Mouse (Mus musculus): ENCODE measurements at regions not wholly inside any gene's neighbourhood (a gene's known extent, or its start where the extent isn't known, plus 50 kb on each side); places are given as distances from the start of the nearest gene placed in this dataset.

DNA sequence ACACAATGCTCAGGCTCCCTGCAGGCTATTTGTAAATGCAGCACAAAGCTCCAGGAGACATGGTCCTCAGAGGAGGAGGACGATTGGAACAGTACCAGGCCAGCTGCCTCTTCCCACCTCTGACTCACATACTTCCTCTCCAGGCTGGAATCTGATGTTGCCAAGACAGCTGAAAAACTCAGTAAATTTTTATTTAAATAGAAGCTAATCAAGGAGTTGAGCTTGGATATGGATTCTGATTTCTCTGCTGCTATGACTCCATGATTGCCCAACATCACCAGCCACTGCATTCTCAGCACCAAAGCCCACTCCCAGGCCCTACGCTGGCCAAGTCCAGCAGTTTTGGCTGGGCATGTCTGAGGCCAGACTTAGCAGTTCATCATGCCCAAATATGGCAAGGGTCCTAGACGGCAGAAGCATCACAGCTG is 282.8 kb upstream of the Mctp2 start:
- 58% methylated on average over 3 of the region's 3 CpGs for WGBS

DNA sequence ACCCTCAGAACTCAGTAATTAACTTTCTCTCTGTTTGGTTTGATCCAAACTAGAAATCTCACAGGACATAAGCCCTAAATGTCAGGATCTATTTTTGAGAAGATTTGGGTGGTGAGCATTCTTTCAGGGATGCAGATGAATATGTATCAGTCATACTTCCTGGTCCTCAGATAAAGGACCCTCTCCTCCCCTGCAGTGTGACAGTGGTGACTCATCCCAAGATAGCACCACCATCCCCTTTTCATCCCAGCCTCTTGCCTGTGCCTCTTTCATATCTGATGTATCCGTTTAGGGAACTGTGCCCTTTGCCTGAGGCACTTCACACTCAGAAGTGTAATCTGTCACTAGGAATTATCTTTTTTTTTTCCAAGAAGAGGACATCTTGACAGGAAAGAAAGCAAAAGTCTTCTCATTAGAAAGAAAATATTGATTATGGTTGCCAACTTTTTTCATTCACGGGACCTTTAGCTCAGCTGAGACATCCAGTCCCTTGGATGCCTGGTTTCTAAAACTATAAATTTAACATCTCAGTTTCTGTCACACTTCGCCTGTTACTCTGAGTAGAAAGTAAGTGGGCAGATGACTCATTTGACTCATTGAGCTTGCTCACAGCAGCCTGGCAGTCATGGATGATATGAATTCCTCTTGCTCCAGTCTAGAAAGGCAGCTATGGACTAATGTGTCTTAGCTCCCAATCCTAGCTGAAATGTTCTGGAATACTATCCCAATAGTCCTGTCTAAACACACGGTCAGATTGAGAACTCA is 284.1 kb upstream of the Mctp2 start:
- WGBS: 64% methylated on average over 4 of the region's 4 CpGs
- Histone ChIP-seq H3K27me3 (ENCODE audit: control insufficient read depth, insufficient read depth, low read length) (no peaks in the 10 kb centered on the region), H3K36me3 (ENCODE audit: control insufficient read depth, insufficient read depth, low read length) (no peaks in the 10 kb centered on the region), H3K4me3 (ENCODE audit: low read depth, low read length) (no peak overlapping the region), H3K27ac (ENCODE audit: insufficient read depth, low read depth, low read length) (no peak overlapping the region), H3K4me1 (ENCODE audit: control insufficient read depth, insufficient read depth, insufficient read length, low read length) (no peaks in the 10 kb centered on the region)
- TF ChIP-seq CTCF (IDR thresholded peaks at IDR 0.05; ENCODE audit: extremely low read depth, insufficient read length, insufficient replicate concordance, low read depth, low read length) (no peak), POLR2A (IDR thresholded peaks at IDR 0.05; ENCODE audit: low read depth, low read length) (no peak)

More for the DNA sequence above, 282.8 kb upstream of the Mctp2 start:
- Histone ChIP-seq H3K27me3 (ENCODE audit: control insufficient read depth, insufficient read depth, low read length) (no peaks in the 10 kb centered on the region), H3K27ac (ENCODE audit: insufficient read depth, low read depth, low read length) (no peak overlapping the region), H3K4me3 (ENCODE audit: low read depth, low read length) (no peak overlapping the region), H3K4me1 (ENCODE audit: control insufficient read depth, insufficient read depth, insufficient read length, low read length) (no peaks in the 10 kb centered on the region), H3K36me3 (ENCODE audit: control insufficient read depth, insufficient read depth, low read length) (no peaks in the 10 kb centered on the region)
- TF ChIP-seq POLR2A (IDR thresholded peaks at IDR 0.05; ENCODE audit: low read depth, low read length) (no peak), CTCF (IDR thresholded peaks at IDR 0.05; ENCODE audit: extremely low read depth, insufficient read length, insufficient replicate concordance, low read depth, low read length) (no peak)

DNA sequence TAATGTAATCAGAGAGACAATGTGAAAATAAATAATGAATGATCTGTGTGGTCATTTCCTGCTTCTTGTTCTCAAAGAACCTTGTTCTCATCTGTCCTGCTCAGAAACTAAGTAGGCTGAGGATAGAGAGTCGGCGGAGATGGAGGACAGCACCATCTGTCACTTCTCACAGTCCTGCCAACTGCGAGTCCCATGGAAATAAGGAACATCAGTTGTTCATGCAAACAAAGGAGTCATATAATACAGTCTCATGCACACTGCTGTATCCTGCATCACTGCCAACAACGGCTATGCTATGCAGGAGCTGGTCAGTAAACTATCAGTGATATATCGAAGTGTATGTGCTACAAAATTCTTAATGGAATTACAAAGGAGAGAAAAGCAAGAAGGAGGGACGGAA is 285.7 kb upstream of the Mctp2 start:
- Histone ChIP-seq H3K4me1 (ENCODE audit: control insufficient read depth, insufficient read depth, insufficient read length, low read length) (no peaks in the 10 kb centered on the region), H3K4me3 (ENCODE audit: low read depth, low read length) (no peak overlapping the region), H3K36me3 (ENCODE audit: control insufficient read depth, insufficient read depth, low read length) (no peaks in the 10 kb centered on the region), H3K27ac (ENCODE audit: insufficient read depth, low read depth, low read length) (no peak overlapping the region), H3K27me3 (ENCODE audit: control insufficient read depth, insufficient read depth, low read length) (no peaks in the 10 kb centered on the region)
- 76% methylated on average over 6 of the region's 6 CpGs for WGBS
- no peak for TF ChIP-seq CTCF (IDR thresholded peaks at IDR 0.05; ENCODE audit: extremely low read depth, insufficient read length, insufficient replicate concordance, low read depth, low read length)
- TF ChIP-seq POLR2A (IDR thresholded peaks at IDR 0.05; ENCODE audit: low read depth, low read length): no peak

DNA sequence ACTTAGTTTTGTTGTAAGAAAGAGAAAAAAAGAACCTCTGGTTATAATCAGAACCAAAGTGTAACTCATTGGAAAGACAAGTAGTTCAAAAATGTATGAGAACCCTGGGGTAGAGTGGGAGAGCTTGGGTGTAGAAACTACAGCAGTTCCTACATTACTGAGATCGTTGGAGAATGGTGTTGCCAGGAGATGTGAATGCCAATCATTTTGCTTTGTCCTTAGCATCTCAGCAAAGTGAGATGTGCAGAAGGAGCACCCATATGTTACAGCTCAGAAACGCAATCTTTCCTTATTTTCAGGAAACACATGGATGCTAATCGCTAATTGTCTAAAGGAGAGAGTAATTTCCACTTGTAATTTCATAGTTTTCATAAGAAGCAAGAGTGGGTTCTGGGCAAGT is 286.2 kb upstream of the Mctp2 start:
- no peaks in the 10 kb centered on the region for H3K36me3 ChIP-seq (ENCODE audit: control insufficient read depth, insufficient read depth, low read length)
- no peak for TF ChIP-seq POLR2A (IDR thresholded peaks at IDR 0.05; ENCODE audit: low read depth, low read length)
- no peak for TF ChIP-seq CTCF (IDR thresholded peaks at IDR 0.05; ENCODE audit: extremely low read depth, insufficient read length, insufficient replicate concordance, low read depth, low read length)
- H3K4me1 ChIP-seq (ENCODE audit: control insufficient read depth, insufficient read depth, insufficient read length, low read length): no peaks in the 10 kb centered on the region
- WGBS: 74% methylated on average over 3 of the region's 3 CpGs
- no peak overlapping the region for H3K4me3 ChIP-seq (ENCODE audit: low read depth, low read length)
- H3K27me3 ChIP-seq (ENCODE audit: control insufficient read depth, insufficient read depth, low read length): no peaks in the 10 kb centered on the region
- no peak overlapping the region for H3K27ac ChIP-seq (ENCODE audit: insufficient read depth, low read depth, low read length)

DNA sequence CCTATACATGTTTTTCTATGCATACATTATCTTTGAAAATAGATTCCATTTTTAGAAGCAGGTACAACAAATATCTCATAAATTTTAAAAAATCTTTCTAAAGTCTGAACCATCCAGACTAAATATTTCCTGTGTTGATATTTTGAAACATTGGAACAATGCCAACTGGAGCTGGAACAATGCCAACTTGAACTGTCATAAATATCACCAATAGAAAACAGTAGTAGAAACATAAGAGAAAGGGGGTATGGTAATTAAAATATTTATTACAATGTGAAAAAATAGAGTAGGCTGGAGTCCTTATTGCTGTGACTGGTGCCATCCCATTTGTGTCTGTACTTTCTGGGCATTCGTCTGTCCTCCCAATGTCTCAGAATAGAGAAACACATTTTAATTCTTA is 286.9 kb upstream of the Mctp2 start:
- no peaks in the 10 kb centered on the region for H3K27me3 ChIP-seq (ENCODE audit: control insufficient read depth, insufficient read depth, low read length)
- H3K36me3 ChIP-seq (ENCODE audit: control insufficient read depth, insufficient read depth, low read length): no peaks in the 10 kb centered on the region
- TF ChIP-seq CTCF (IDR thresholded peaks at IDR 0.05; ENCODE audit: extremely low read depth, insufficient read length, insufficient replicate concordance, low read depth, low read length) (no peak), POLR2A (IDR thresholded peaks at IDR 0.05; ENCODE audit: low read depth, low read length) (no peak)
- no peak overlapping the region for H3K27ac ChIP-seq (ENCODE audit: insufficient read depth, low read depth, low read length)
- WGBS: 69% methylated on average over 1 of the region's 1 CpGs
- H3K4me1 ChIP-seq (ENCODE audit: control insufficient read depth, insufficient read depth, insufficient read length, low read length): no peaks in the 10 kb centered on the region
- H3K4me3 ChIP-seq (ENCODE audit: low read depth, low read length): no peak overlapping the region

DNA sequence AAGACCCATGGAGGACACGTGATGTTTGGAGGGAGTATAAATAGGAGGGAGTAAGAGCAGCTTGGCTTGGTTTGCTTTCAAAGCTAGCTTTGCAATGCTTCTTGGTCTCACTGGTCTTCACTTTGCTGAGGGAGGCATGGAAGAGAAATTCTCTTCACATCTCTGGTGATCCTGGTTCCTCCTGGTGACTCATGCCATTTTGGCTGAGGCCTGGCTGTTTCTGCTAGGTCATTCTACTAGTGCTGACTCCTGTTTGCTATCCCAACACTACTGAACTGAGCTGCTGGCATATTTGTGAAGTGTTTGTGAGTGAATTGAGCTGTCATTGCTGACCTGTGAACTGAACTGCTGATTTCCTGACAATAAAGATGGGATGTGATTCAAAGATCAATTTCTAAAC is 288.3 kb upstream of the Mctp2 start:
- Histone ChIP-seq H3K4me3 (ENCODE audit: low read depth, low read length) (no peak overlapping the region), H3K4me1 (ENCODE audit: control insufficient read depth, insufficient read depth, insufficient read length, low read length) (no peaks in the 10 kb centered on the region), H3K36me3 (ENCODE audit: control insufficient read depth, insufficient read depth, low read length) (no peaks in the 10 kb centered on the region), H3K27ac (ENCODE audit: insufficient read depth, low read depth, low read length) (no peak overlapping the region), H3K27me3 (ENCODE audit: control insufficient read depth, insufficient read depth, low read length) (no peaks in the 10 kb centered on the region)
- TF ChIP-seq POLR2A (IDR thresholded peaks at IDR 0.05; ENCODE audit: low read depth, low read length): no peak
- WGBS: 85% methylated on average over 1 of the region's 1 CpGs

DNA sequence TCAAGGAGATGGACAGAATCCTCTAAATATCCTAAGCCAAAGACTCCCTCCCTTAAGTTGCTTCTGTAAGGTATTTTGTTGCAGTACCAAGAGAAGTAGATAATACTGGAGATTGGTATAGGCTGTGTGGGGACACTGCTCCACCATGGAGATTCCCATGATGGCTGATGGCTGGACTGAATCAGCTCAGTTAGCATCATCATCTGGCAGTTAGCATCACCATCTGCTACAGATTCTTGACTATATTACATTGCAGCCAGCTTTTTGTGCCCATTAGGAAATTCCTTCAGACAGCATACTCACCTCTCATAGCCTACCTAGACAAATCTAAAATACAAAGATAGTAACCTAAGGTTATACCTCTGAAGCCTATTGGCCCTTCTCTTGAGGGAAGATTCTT is 290.6 kb upstream of the Mctp2 start:
- no peak for TF ChIP-seq CTCF (IDR thresholded peaks at IDR 0.05; ENCODE audit: extremely low read depth, insufficient read length, insufficient replicate concordance, low read depth, low read length)
- TF ChIP-seq POLR2A (IDR thresholded peaks at IDR 0.05; ENCODE audit: low read depth, low read length): no peak
- Histone ChIP-seq H3K27ac (ENCODE audit: insufficient read depth, low read depth, low read length) (no peak overlapping the region), H3K4me1 (ENCODE audit: control insufficient read depth, insufficient read depth, insufficient read length, low read length) (no peaks in the 10 kb centered on the region), H3K36me3 (ENCODE audit: control insufficient read depth, insufficient read depth, low read length) (no peaks in the 10 kb centered on the region), H3K4me3 (ENCODE audit: low read depth, low read length) (no peak overlapping the region), H3K27me3 (ENCODE audit: control insufficient read depth, insufficient read depth, low read length) (no peaks in the 10 kb centered on the region)
